Mouse (Mus musculus) C2C12 (cell line): ENCODE data around the gene Sorl1. TPM values are rescaled to one million over a fixed set of nuclear protein-coding genes. Genes with fewer than 3 reads are reported as not detected.

ENCODE experiments used
- H3K27me3 ChIP-seq: one replicate; pipeline ENCODE4 v1.6.1; 2011; ENCODE audit not compliant: control insufficient read depth, insufficient read depth, insufficient read length
- H3K36me3 ChIP-seq: one replicate; pipeline ENCODE4 v1.6.1; 2011; ENCODE audit not compliant: control insufficient read depth, insufficient read depth
- H3K4me3 ChIP-seq: one replicate; pipeline ENCODE4 v1.5.1; 2011; ENCODE audit warnings: mild to moderate bottlenecking, control low read depth; ENCODE audit not compliant: poor library complexity, insufficient read depth, severe bottlenecking
- H3K79me2 ChIP-seq: one replicate; pipeline ENCODE4 v1.6.1; 2011; ENCODE audit not compliant: control insufficient read depth, insufficient read depth
- H3K79me3 ChIP-seq: one replicate; pipeline ENCODE4 v1.6.1; 2011; ENCODE audit warnings: low read depth, control low read depth
- H3ac ChIP-seq: one replicate; pipeline ENCODE3; 2011; ENCODE audit warnings: low read depth; ENCODE audit not compliant: control insufficient read depth, insufficient read length
- CEBPB ChIP-seq: IDR thresholded peaks from one replicate; pipeline ENCODE4 v1.6.1; 2011; ENCODE audit warnings: low read depth, mild to moderate bottlenecking, control low read depth, moderate library complexity
- CTCF ChIP-seq: IDR thresholded peaks from one replicate; pipeline ENCODE4 v1.5.1; 2011; ENCODE audit not compliant: control insufficient read depth, insufficient read depth, insufficient read length
- FOSL1 ChIP-seq: IDR thresholded peaks from one replicate; pipeline ENCODE4 v1.8.0; 2011; ENCODE audit warnings: mild to moderate bottlenecking, low read length; ENCODE audit not compliant: poor library complexity, insufficient read depth, severe bottlenecking
- MAX ChIP-seq: IDR thresholded peaks from one replicate; pipeline ENCODE4 v1.6.1; 2011; ENCODE audit warnings: mild to moderate bottlenecking, control low read depth
- MYOD1 ChIP-seq: IDR thresholded peaks from one replicate; pipeline ENCODE4 v1.6.1; 2011; ENCODE audit warnings: low read depth; ENCODE audit not compliant: control insufficient read depth, insufficient read length
- MYOG ChIP-seq: IDR thresholded peaks from one replicate; pipeline ENCODE4 v1.6.1; 2011; ENCODE audit not compliant: control insufficient read depth, insufficient read length; ENCODE audit errors: extremely low read depth
- USF1 ChIP-seq: IDR thresholded peaks from one replicate; pipeline ENCODE4 v1.6.1; 2011; ENCODE audit warnings: low read depth, mild to moderate bottlenecking, control low read depth, moderate library complexity
- polyA plus RNA-seq: library from polyadenylated mRNA; unstranded; fragments of >200 nt; fragmentation: generic; extraction: Trizol; gene quantifications from one replicate; pipeline ENCODE4 v1.2.1, GENCODE M21; 2012; ENCODE audit warnings: missing spikeins

The Sorl1 gene
- polyA plus RNA-seq, 1 experiment, result 0.02 TPM

- Histone ChIP-seq H3K4me3 (no peak overlapping the region), H3K36me3 (no peaks in the 10 kb centered on the region), H3K79me2 (no peaks in the 10 kb centered on the region), H3ac (no peak overlapping the region), H3K79me3 (no peaks in the 10 kb centered on the region), H3K27me3 (no peaks in the 10 kb centered on the region)
- TF ChIP-seq FOSL1, result no peak
- TF ChIP-seq MYOG, result no peak
- TF ChIP-seq CEBPB, result no peak
- no peak for TF ChIP-seq MAX
- TF ChIP-seq CTCF, result no peak
- TF ChIP-seq MYOD1, result no peak
- TF ChIP-seq USF1, result no peak
Observed at GRCm38 (mm10) chr9:42097006-42097730, 26.9 kb downstream of the Sorl1 start.

GRCm38 (mm10) chr9:42094752-42095151 lies 29.3 kb downstream of the Sorl1 start:
- TF ChIP-seq MAX (no peak), CEBPB (no peak), MYOG (no peak), USF1 (no peak), MYOD1 (no peak), CTCF (no peak), FOSL1 (no peak)

GRCm38 (mm10) chr9:42094028-42094551 lies 30.0 kb downstream of the Sorl1 start:
- no peak overlapping the region for H3K4me3 ChIP-seq
- no peak for TF ChIP-seq CTCF
- TF ChIP-seq MAX, result no peak
- no peak for TF ChIP-seq MYOG
- no peak for TF ChIP-seq USF1
- no peak for TF ChIP-seq MYOD1
- TF ChIP-seq FOSL1, result no peak
- TF ChIP-seq CEBPB, result no peak

More at GRCm38 (mm10) chr9:42094752-42095151, 29.3 kb downstream of the Sorl1 start:
- H3K36me3 ChIP-seq, result no peaks in the 10 kb centered on the region
- H3K27me3 ChIP-seq, result no peaks in the 10 kb centered on the region
- H3K79me2 ChIP-seq, result no peaks in the 10 kb centered on the region
- no peak overlapping the region for H3K4me3 ChIP-seq
- no peaks in the 10 kb centered on the region for H3K79me3 ChIP-seq
- no peak overlapping the region for H3ac ChIP-seq

GRCm38 (mm10) chr9:42092749-42093148 lies 31.3 kb downstream of the Sorl1 start:
- H3K36me3 ChIP-seq, result no peaks in the 10 kb centered on the region
- no peak overlapping the region for H3ac ChIP-seq
- H3K79me2 ChIP-seq, result no peaks in the 10 kb centered on the region
- TF ChIP-seq MYOD1, result no peak
- no peak for TF ChIP-seq FOSL1
- TF ChIP-seq MAX, result no peak
- no peak for TF ChIP-seq MYOG
- TF ChIP-seq CEBPB, result no peak
- TF ChIP-seq USF1, result no peak
- TF ChIP-seq CTCF, result no peak
- no peak overlapping the region for H3K4me3 ChIP-seq
- no peaks in the 10 kb centered on the region for H3K27me3 ChIP-seq
- H3K79me3 ChIP-seq, result no peaks in the 10 kb centered on the region

More at GRCm38 (mm10) chr9:42094028-42094551, 30.0 kb downstream of the Sorl1 start:
- Histone ChIP-seq H3K27me3 (no peaks in the 10 kb centered on the region), H3K79me3 (no peaks in the 10 kb centered on the region), H3K36me3 (no peaks in the 10 kb centered on the region), H3ac (no peak overlapping the region), H3K79me2 (no peaks in the 10 kb centered on the region)

- Histone ChIP-seq H3K27me3 (no peaks in the 10 kb centered on the region), H3K79me3 (no peaks in the 10 kb centered on the region), H3ac (no peak overlapping the region), H3K36me3 (no peaks in the 10 kb centered on the region), H3K79me2 (no peaks in the 10 kb centered on the region), H3K4me3 (no peak overlapping the region)
- TF ChIP-seq USF1 (no peak), CTCF (no peak), MYOD1 (no peak)
Observed at GRCm38 (mm10) chr9:42091561-42091960, 32.5 kb downstream of the Sorl1 start.
